Mouse (Mus musculus): ENCODE measurements around the gene Dnase2a. TPM values are rescaled to one million over a fixed set of nuclear protein-coding genes. Genes with fewer than 3 reads are reported as not detected.
"Not testable (repeated sequence)": the region's sequence is repeated elsewhere in the genome, so short reads cannot be mapped to it uniquely, and the experiment has no call there.

The Dnase2a gene
- polyA plus RNA-seq, 1 experiment, result not detected

GRCm38 (mm10) chr8:84902920-84903661 lies 5.3 kb upstream of the Dnase2a start:
- Histone ChIP-seq H3K4me3 (ENCODE audit: insufficient read depth, low read depth, low read length) (peak overlapping the region; percentile 58), H3K4me1 (ENCODE audit: control insufficient read depth, insufficient read depth, low read length) (peaks cover 3% of the 10 kb centered on the region; the same call in 1 of the 2 replicates), H3K27ac (ENCODE audit: insufficient read depth, low read depth, low read length) (no peak overlapping the region)
- TF ChIP-seq POLR2A (IDR thresholded peaks at IDR 0.05; ENCODE audit: insufficient read depth, low read depth, low read length), result no peak
- peak; percentile 94 for TF ChIP-seq CTCF (IDR thresholded peaks at IDR 0.05; ENCODE audit: insufficient read depth, low read depth, low read length)
- WGBS, result under 1% methylated on average over 67 of the region's 68 CpGs

DNA sequence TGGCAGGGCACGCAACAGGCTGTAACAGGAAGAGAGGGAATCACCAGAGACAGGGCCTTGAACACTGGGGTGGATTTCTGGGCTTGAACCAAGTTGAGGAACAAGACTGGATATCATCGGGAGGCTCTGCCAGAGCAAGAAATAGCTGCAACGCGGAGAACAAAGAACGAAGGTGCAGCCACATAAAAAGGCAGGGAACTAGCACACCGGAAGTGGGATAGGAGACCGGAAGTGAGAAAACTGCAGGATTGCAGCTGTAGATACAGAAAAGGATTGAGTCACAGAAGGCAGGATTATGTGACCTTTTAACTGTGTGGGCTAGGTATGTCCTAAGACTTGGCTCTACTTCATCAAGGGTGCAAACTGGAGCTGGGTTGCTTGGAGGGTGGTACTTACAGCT lies 4.0 kb upstream of the Dnase2a start:
- TF ChIP-seq POLR2A (IDR thresholded peaks at IDR 0.05; ENCODE audit: insufficient read depth, low read depth, low read length) (no peak), CTCF (IDR thresholded peaks at IDR 0.05; ENCODE audit: insufficient read depth, low read depth, low read length) (no peak)
- Histone ChIP-seq H3K27ac (ENCODE audit: insufficient read depth, low read depth, low read length) (no peak overlapping the region), H3K4me3 (ENCODE audit: insufficient read depth, low read depth, low read length) (no peak overlapping the region), H3K4me1 (ENCODE audit: control insufficient read depth, insufficient read depth, low read length) (peaks cover 14% of the 10 kb centered on the region)
- 88% methylated on average over 7 of the region's 7 CpGs for WGBS

GRCm38 (mm10) chr8:84907037-84907436 lies 1.3 kb upstream of the Dnase2a start:
- Histone ChIP-seq H3K4me1 (ENCODE audit: control insufficient read depth, insufficient read depth, low read length) (peaks cover 15% of the 10 kb centered on the region), H3K4me3 (ENCODE audit: insufficient read depth, low read depth, low read length) (no peak overlapping the region), H3K27ac (ENCODE audit: insufficient read depth, low read depth, low read length) (no peak overlapping the region)
- TF ChIP-seq POLR2A (IDR thresholded peaks at IDR 0.05; ENCODE audit: insufficient read depth, low read depth, low read length) (no peak), CTCF (IDR thresholded peaks at IDR 0.05; ENCODE audit: insufficient read depth, low read depth, low read length) (no peak)
- 95% methylated on average over 9 of the region's 9 CpGs for WGBS

- Histone ChIP-seq H3K4me3 (ENCODE audit: insufficient read depth, low read depth, low read length) (no peak overlapping the region), H3K27ac (ENCODE audit: insufficient read depth, low read depth, low read length) (no peak overlapping the region), H3K4me1 (ENCODE audit: control insufficient read depth, insufficient read depth, low read length) (peaks cover 14% of the 10 kb centered on the region)
- TF ChIP-seq CTCF (IDR thresholded peaks at IDR 0.05; ENCODE audit: insufficient read depth, low read depth, low read length) (no peak), POLR2A (IDR thresholded peaks at IDR 0.05; ENCODE audit: insufficient read depth, low read depth, low read length) (no peak)
- 82% methylated on average over 8 of the region's 8 CpGs for WGBS
These were observed 867 bp upstream of the Dnase2a start for GRCm38 (mm10) chr8:84907493-84907892.

DNA sequence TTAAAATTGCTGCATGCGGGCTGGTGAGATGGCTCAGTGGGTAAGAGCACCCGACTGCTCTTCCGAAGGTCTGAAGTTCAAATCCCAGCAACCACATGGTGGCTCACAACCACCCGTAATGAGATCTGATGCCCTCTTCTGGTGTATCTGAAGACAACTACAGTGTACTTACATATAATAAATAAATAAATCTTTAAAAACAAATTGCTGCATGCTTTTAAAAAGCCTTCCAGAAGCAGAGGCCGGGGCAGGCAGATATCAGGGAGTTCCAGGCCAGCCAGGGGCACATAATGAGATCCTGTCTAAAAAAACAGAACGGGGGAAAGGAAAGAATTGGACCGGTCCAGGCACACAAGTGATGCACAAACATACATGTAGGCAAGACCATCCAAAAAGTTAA lies 381 bp upstream of the Dnase2a start:
- WGBS, result 31% methylated on average over 7 of the region's 7 CpGs
- H3K4me3 ChIP-seq (ENCODE audit: insufficient read depth, low read depth, low read length); H3K27ac ChIP-seq (ENCODE audit: insufficient read depth, low read depth, low read length): not testable (repeated sequence)
- peaks cover 16% of the 10 kb centered on the region for H3K4me1 ChIP-seq (ENCODE audit: control insufficient read depth, insufficient read depth, low read length)

DNA sequence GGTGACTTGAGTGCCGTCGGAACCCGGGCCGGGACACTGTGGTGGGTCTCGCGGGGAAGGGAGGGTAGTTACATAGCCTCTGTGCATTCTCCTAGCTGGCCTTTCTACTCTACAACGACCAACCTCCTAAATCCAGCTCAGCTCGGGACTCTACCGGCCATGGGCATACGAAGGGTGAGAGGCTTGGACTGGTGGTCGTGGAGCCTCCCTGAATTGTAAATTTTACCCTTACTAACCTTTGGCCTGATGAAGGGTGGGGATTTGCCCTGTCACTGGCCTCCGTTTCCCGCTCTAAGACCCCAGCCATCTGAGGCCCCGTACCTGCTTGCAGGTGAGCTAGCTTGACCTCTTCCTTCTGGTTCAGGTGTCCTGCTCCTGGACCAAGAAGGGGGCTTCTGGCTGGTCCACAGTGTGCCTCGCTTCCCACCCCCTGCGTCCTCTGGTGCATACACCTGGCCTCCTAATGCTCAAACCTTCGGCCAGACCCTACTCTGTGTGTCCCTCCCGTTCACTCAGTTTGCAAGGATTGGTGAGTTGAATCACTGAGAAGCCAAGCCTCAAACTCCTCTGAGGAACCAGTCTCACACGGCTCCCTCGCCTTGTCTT lies 905 bp downstream of the Dnase2a start:
- TF ChIP-seq POLR2A (IDR thresholded peaks at IDR 0.05; ENCODE audit: insufficient read depth, low read depth, low read length) (no peak), CTCF (IDR thresholded peaks at IDR 0.05; ENCODE audit: insufficient read depth, low read depth, low read length) (no peak)
- Histone ChIP-seq H3K4me3 (ENCODE audit: insufficient read depth, low read depth, low read length) (peak overlapping the region; percentile 46; the same call in 1 of the 2 replicates), H3K4me1 (ENCODE audit: control insufficient read depth, insufficient read depth, low read length) (peaks cover 19% of the 10 kb centered on the region), H3K27ac (ENCODE audit: insufficient read depth, low read depth, low read length) (no peak overlapping the region)
- 62% methylated on average over 20 of the region's 20 CpGs for WGBS

GRCm38 (mm10) chr8:84909949-84910348 lies 1.6 kb downstream of the Dnase2a start:
- TF ChIP-seq CTCF (IDR thresholded peaks at IDR 0.05; ENCODE audit: insufficient read depth, low read depth, low read length) (no peak), POLR2A (IDR thresholded peaks at IDR 0.05; ENCODE audit: insufficient read depth, low read depth, low read length) (no peak)
- peaks cover 19% of the 10 kb centered on the region for H3K4me1 ChIP-seq (ENCODE audit: control insufficient read depth, insufficient read depth, low read length)
- H3K4me3 ChIP-seq (ENCODE audit: insufficient read depth, low read depth, low read length), result no peak overlapping the region
- WGBS, result 83% methylated on average over 5 of the region's 5 CpGs
- no peak overlapping the region for H3K27ac ChIP-seq (ENCODE audit: insufficient read depth, low read depth, low read length)

- Histone ChIP-seq H3K27ac (ENCODE audit: insufficient read depth, low read depth, low read length) (no peak overlapping the region), H3K4me3 (ENCODE audit: insufficient read depth, low read depth, low read length) (no peak overlapping the region), H3K4me1 (ENCODE audit: control insufficient read depth, insufficient read depth, low read length) (peaks cover 19% of the 10 kb centered on the region)
- no peak for TF ChIP-seq POLR2A (IDR thresholded peaks at IDR 0.05; ENCODE audit: insufficient read depth, low read depth, low read length)
- no peak for TF ChIP-seq CTCF (IDR thresholded peaks at IDR 0.05; ENCODE audit: insufficient read depth, low read depth, low read length)
- 88% methylated on average over 6 of the region's 6 CpGs for WGBS
These were observed 2.2 kb downstream of the Dnase2a start for GRCm38 (mm10) chr8:84910551-84910950.

GRCm38 (mm10) chr8:84911854-84912253 lies 3.5 kb downstream of the Dnase2a start:
- Histone ChIP-seq H3K4me1 (ENCODE audit: control insufficient read depth, insufficient read depth, low read length) (peaks cover 19% of the 10 kb centered on the region), H3K27ac (ENCODE audit: insufficient read depth, low read depth, low read length) (no peak overlapping the region), H3K4me3 (ENCODE audit: insufficient read depth, low read depth, low read length) (no peak overlapping the region)
- TF ChIP-seq POLR2A (IDR thresholded peaks at IDR 0.05; ENCODE audit: insufficient read depth, low read depth, low read length) (no peak), CTCF (IDR thresholded peaks at IDR 0.05; ENCODE audit: insufficient read depth, low read depth, low read length) (no peak)
- 92% methylated on average over 9 of the region's 9 CpGs for WGBS
